Mouse (Mus musculus) cerebellum, adult 8-10 months (tissue): Measurements from ENCODE around the gene Cyb5r1.

ENCODE experiments used
- DNase-seq: peaks from one replicate; pipeline ENCODE4 v3.0.0; 2022

Cyb5r1 gene

GRCm38 (mm10) chr1:134460294-134461284 lies 55.2 kb downstream of the Cyb5r1 start:
- no peak for DNase-seq
